Mouse (Mus musculus) brain, embryonic 14.5 days (tissue): ENCODE results near the gene Gm10912.

Source experiments
- CTCF ChIP-seq: fragments of 200-500 bp; IDR thresholded peaks from 2 replicates; pipeline ENCODE4 v1.5.1; 2012; ENCODE audit warnings: inconsistent platforms, mild to moderate bottlenecking, moderate library complexity, borderline replicate concordance; ENCODE audit not compliant: insufficient read depth, insufficient read length; ENCODE audit errors: extremely low read depth
- POLR2A ChIP-seq: fragments of 200-500 bp; IDR thresholded peaks from 2 replicates; pipeline ENCODE4 v1.6.1; 2012; ENCODE audit warnings: mild to moderate bottlenecking, inconsistent platforms, borderline replicate concordance; ENCODE audit not compliant: poor library complexity, insufficient read depth, insufficient read length, severe bottlenecking; ENCODE audit errors: extremely low read depth

DNA sequence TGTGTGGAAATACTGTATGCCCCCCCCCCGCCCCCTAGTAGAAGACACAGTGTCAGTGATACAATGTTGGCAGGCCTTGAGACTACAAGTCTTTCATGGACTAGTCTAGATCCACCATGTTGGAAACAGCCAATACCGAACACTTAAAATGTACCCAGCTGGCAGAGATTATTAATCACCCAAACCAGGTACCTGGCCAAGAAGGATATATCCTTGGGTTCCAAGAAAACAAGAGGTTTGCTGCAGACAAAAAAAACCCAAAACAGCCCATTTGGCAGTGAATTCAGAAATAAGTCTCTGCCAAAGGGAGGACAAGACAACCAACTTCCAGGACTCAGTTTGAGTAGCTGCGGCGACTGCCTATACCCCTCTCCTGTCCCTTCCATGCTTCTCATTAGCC is 41.0 kb upstream of the Gm10912 start:
- TF ChIP-seq CTCF (no peak), POLR2A (no peak)
